Comparison of ENCODE assay signal across 26 mouse cellular contexts in genomic region chr3:18868758-18869157, GRCm38 (mm10).
DNase-seq lines count a peak whose midpoint lies in the region; ATAC-seq and TF ChIP-seq lines count a peak whose summit lies in the region.
"Had no signal": no experiment of that assay in that cellular context is flagged by ENCODE, and none has a peak within 500 bp of the region (broad histone marks: within the 10 kb centered on the region; RNA-seq: fewer than 3 reads in every experiment).

No protein-coding gene starts in this region.

- H3K27ac ChIP-seq in kidney, embryonic 16.5 days (ENCODE audit: low read length): no peak overlapping the region
- H3K27ac ChIP-seq in lung, postnatal 0 days (ENCODE audit: low read length): no peak overlapping the region
- H3K27ac ChIP-seq in neural tube, embryonic 15.5 days (replicated peaks): no peak overlapping the region
- H3K27ac ChIP-seq: embryonic facial prominence, embryonic 12.5 days; forebrain, embryonic 15.5 days; hindbrain, embryonic 12.5 days; limb, embryonic 15.5 days; liver, embryonic 13.5 days; midbrain, embryonic 12.5 days; neural tube, embryonic 13.5 days had no signal

- TF ChIP-seq CTCF in lung, postnatal 0 days (IDR thresholded peaks at IDR 0.05): no peak

- H3K4me3 ChIP-seq in kidney, embryonic 16.5 days (ENCODE audit: low read length): no peak overlapping the region
- H3K4me3 ChIP-seq in lung, postnatal 0 days (ENCODE audit: low read depth, low read length): no peak overlapping the region
- no peak overlapping the region for H3K4me3 ChIP-seq in neural tube, embryonic 15.5 days (replicated peaks)
- H3K4me3 ChIP-seq: embryonic facial prominence, embryonic 12.5 days; forebrain, embryonic 15.5 days; hindbrain, embryonic 12.5 days; limb, embryonic 15.5 days; liver, embryonic 13.5 days; megakaryocyte, embryonic 14.5 days; midbrain, embryonic 12.5 days; myocyte; neural tube, embryonic 13.5 days had no signal

- peak; percentile 1 for DNase-seq in embryo, embryonic 10.5 days (ENCODE audit: low spot score)
- DNase-seq in embryo, embryonic 11 days: no peak
- no peak for DNase-seq in kidney, adult 18-20 months
- DNase-seq in lung, postnatal 0 days (ENCODE audit: low spot score): peak; percentile 27
- DNase-seq in lung, postnatal 10 days: no peak
- no peak for DNase-seq in T-cell, adult 2 months (ENCODE audit: low spot score)
- DNase-seq: cerebellum, adult 8-10 months; cerebellum, postnatal 25 days; gastrocnemius, postnatal 36 days; heart, adult 18-20 months; heart, postnatal 36 days; liver, embryonic 13.5 days; right cerebral cortex, postnatal 25 days; spleen, adult 18-20 months had no signal

- no peak overlapping the region for H3K4me2 ChIP-seq in kidney, embryonic 16.5 days (replicated peaks; ENCODE audit: low read depth, low read length)
- H3K4me2 ChIP-seq in lung, postnatal 0 days (replicated peaks; ENCODE audit: low read depth, low read length): no peak overlapping the region
- H3K4me2 ChIP-seq in neural tube, embryonic 15.5 days: no peak overlapping the region
- H3K4me2 ChIP-seq: embryonic facial prominence, embryonic 12.5 days; forebrain, embryonic 15.5 days; heart, embryonic 11.5 days; hindbrain, embryonic 12.5 days; limb, embryonic 15.5 days; liver, embryonic 13.5 days; midbrain, embryonic 12.5 days; neural tube, embryonic 13.5 days had no signal

- H3K9ac ChIP-seq in kidney, embryonic 16.5 days (replicated peaks; ENCODE audit: low read length): no peak overlapping the region
- no peak overlapping the region for H3K9ac ChIP-seq in lung, postnatal 0 days (replicated peaks; ENCODE audit: low read depth)
- no peak overlapping the region for H3K9ac ChIP-seq in neural tube, embryonic 15.5 days (replicated peaks)
- H3K9ac ChIP-seq: embryonic facial prominence, embryonic 12.5 days; forebrain, embryonic 15.5 days; hindbrain, embryonic 12.5 days; limb, embryonic 15.5 days; liver, embryonic 13.5 days; midbrain, embryonic 12.5 days; neural tube, embryonic 13.5 days had no signal

- 0 out of 2 replicates have a peak, but pooled peaks cover 4% of the 10 kb centered on the region for H3K4me1 ChIP-seq in kidney, embryonic 16.5 days (ENCODE audit: insufficient read depth, low read length)
- H3K4me1 ChIP-seq in lung, postnatal 0 days (ENCODE audit: insufficient read depth, low read depth, low read length): no peaks in the 10 kb centered on the region
- H3K4me1 ChIP-seq in neural tube, embryonic 15.5 days: 0 out of 2 replicates have a peak, but pooled peaks cover 3% of the 10 kb centered on the region
- H3K4me1 ChIP-seq: embryonic facial prominence, embryonic 12.5 days; forebrain, embryonic 15.5 days; hindbrain, embryonic 12.5 days; limb, embryonic 15.5 days; liver, embryonic 13.5 days; megakaryocyte, embryonic 14.5 days; midbrain, embryonic 12.5 days had no signal

- H3K36me3 ChIP-seq in kidney, embryonic 16.5 days (ENCODE audit: insufficient read depth, low read length): no peaks in the 10 kb centered on the region
- H3K36me3 ChIP-seq in lung, postnatal 0 days (ENCODE audit: insufficient read depth, low read length): no peaks in the 10 kb centered on the region
- H3K36me3 ChIP-seq in neural tube, embryonic 15.5 days: no peaks in the 10 kb centered on the region
- H3K36me3 ChIP-seq: embryonic facial prominence, embryonic 12.5 days; forebrain, embryonic 15.5 days; hindbrain, embryonic 12.5 days; limb, embryonic 15.5 days; liver, embryonic 13.5 days; midbrain, embryonic 12.5 days; neural tube, embryonic 13.5 days had no signal

- peak; percentile 42; the same call in 1 of the 2 replicates for ATAC-seq in kidney, embryonic 16.5 days (ENCODE audit: low FRiP score, low TSS enrichment)
- ATAC-seq in lung, postnatal 0 days: peak; percentile 56
- ATAC-seq in neural tube, embryonic 15.5 days (ENCODE audit: low FRiP score): peak; percentile 57; the same call in 1 of the 2 replicates
- ATAC-seq: forebrain, embryonic 15.5 days had no signal

- no peaks in the 10 kb centered on the region for H3K9me3 ChIP-seq in kidney, embryonic 16.5 days (ENCODE audit: low read length)
- H3K9me3 ChIP-seq in lung, postnatal 0 days (ENCODE audit: low read length): no peaks in the 10 kb centered on the region
- no peaks in the 10 kb centered on the region for H3K9me3 ChIP-seq in neural tube, embryonic 15.5 days (replicated peaks)
- H3K9me3 ChIP-seq: embryonic facial prominence, embryonic 12.5 days; forebrain, embryonic 15.5 days; hindbrain, embryonic 12.5 days; limb, embryonic 15.5 days; liver, embryonic 13.5 days; megakaryocyte, embryonic 14.5 days; midbrain, embryonic 12.5 days; neural tube, embryonic 13.5 days had no signal

- WGBS in kidney, embryonic 16.5 days: 4% methylated on average over 2 of the region's 2 CpGs
- WGBS in lung, postnatal 0 days: 11% methylated on average over 2 of the region's 2 CpGs
- WGBS in neural tube, embryonic 15.5 days: 54% methylated on average over 2 of the region's 2 CpGs

- H3K27me3 ChIP-seq in kidney, embryonic 16.5 days (ENCODE audit: insufficient read depth, low read length): no peaks in the 10 kb centered on the region
- H3K27me3 ChIP-seq in lung, postnatal 0 days (replicated peaks; ENCODE audit: insufficient read depth, low read length): no peaks in the 10 kb centered on the region
- no peaks in the 10 kb centered on the region for H3K27me3 ChIP-seq in neural tube, embryonic 15.5 days (replicated peaks)
- H3K27me3 ChIP-seq: CH12.LX; embryonic facial prominence, embryonic 12.5 days; forebrain, embryonic 15.5 days; hindbrain, embryonic 12.5 days; limb, embryonic 15.5 days; liver, embryonic 13.5 days; megakaryocyte, embryonic 14.5 days; midbrain, embryonic 12.5 days; neural tube, embryonic 13.5 days had no signal

- no peak for TF ChIP-seq EP300 in lung, postnatal 0 days (IDR thresholded peaks at IDR 0.05)

Comparison
In these comparisons a context has a peak if more than half of its experiments do, and no peak if none do; other contexts are left out.
1. DNase-seq: peak in embryo, embryonic 10.5 days (single experiment) and lung, postnatal 0 days (single experiment); none in embryo, embryonic 11 days (single experiment), kidney, adult 18-20 months (single experiment), lung, postnatal 10 days (single experiment) and T-cell, adult 2 months (single experiment).
2. Peak in every context shown above with its lines, with median percentiles within 50 percentile points of each other: ATAC-seq.